In the genomic region with DNA sequence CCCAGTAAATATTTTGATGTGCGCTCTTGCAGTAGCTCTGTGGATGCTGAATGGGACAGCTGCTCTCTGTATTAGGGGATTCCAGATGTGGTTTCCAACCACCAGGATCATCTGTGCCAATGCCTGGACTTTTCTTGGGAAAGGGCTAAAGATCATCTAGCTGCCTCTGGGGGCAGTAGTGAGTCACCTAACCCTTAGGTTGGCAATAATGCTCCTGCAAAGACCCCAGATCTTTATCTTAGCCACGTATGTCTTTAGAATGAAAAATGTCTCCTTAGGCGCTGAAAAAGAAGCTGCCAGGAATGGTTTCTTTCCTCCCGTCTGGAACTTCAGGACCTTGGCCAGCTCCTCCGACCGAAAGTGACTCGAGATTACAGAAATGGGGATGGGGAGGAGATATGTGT, we compare ENCODE assay signal across 9 mouse cellular contexts. TPM values are rescaled to one million over a fixed set of nuclear protein-coding genes. Genes with fewer than 3 reads are reported as not detected.
DNase-seq lines count a peak whose midpoint lies in the region; ATAC-seq lines count a peak whose summit lies in the region.
"Had no signal": no experiment of that assay in that cellular context is flagged by ENCODE, and none has a peak within 500 bp of the region (broad histone marks: within the 10 kb centered on the region; RNA-seq: fewer than 3 reads in every experiment).

No protein-coding gene starts in this region.

- H3K36me3 ChIP-seq in hindbrain, embryonic 14.5 days (replicated peaks; ENCODE audit: control insufficient read depth, insufficient read depth) = no peaks in the 10 kb centered on the region
- no peaks in the 10 kb centered on the region for H3K36me3 ChIP-seq in hindbrain, embryonic 13.5 days
- no peaks in the 10 kb centered on the region for H3K36me3 ChIP-seq in embryonic facial prominence, embryonic 10.5 days (replicated peaks)

- peaks cover 24% of the 10 kb centered on the region for H3K27me3 ChIP-seq in hindbrain, embryonic 14.5 days (ENCODE audit: control insufficient read depth, insufficient read depth, low read length)
- peaks cover 36% of the 10 kb centered on the region for H3K27me3 ChIP-seq in hindbrain, embryonic 13.5 days
- peaks cover 59% of the 10 kb centered on the region for H3K27me3 ChIP-seq in embryonic facial prominence, embryonic 10.5 days (replicated peaks; ENCODE audit: low read depth, poor library complexity, severe bottlenecking)

- no peak overlapping the region for H3K27ac ChIP-seq in hindbrain, embryonic 14.5 days
- no peak overlapping the region for H3K27ac ChIP-seq in hindbrain, embryonic 13.5 days
- no peak overlapping the region for H3K27ac ChIP-seq in embryonic facial prominence, embryonic 10.5 days (replicated peaks)
- H3K27ac ChIP-seq: liver, embryonic 14.5 days had no signal

- no peaks in the 10 kb centered on the region for H3K9me3 ChIP-seq in hindbrain, embryonic 14.5 days (ENCODE audit: control insufficient read depth, low read length)
- H3K9me3 ChIP-seq in hindbrain, embryonic 13.5 days = no peaks in the 10 kb centered on the region
- no peaks in the 10 kb centered on the region for H3K9me3 ChIP-seq in embryonic facial prominence, embryonic 10.5 days

- H3K9ac ChIP-seq in hindbrain, embryonic 14.5 days = no peak overlapping the region
- H3K9ac ChIP-seq in hindbrain, embryonic 13.5 days = no peak overlapping the region
- H3K9ac ChIP-seq: liver, embryonic 14.5 days had no signal

- H3K4me1 ChIP-seq in hindbrain, embryonic 14.5 days (replicated peaks; ENCODE audit: control insufficient read depth, insufficient read depth, low read length) = peaks cover 4% of the 10 kb centered on the region
- H3K4me1 ChIP-seq in hindbrain, embryonic 13.5 days (replicated peaks) = peaks cover 26% of the 10 kb centered on the region
- H3K4me1 ChIP-seq in embryonic facial prominence, embryonic 10.5 days = peaks cover 8% of the 10 kb centered on the region

- H3K4me3 ChIP-seq in hindbrain, embryonic 14.5 days (replicated peaks; ENCODE audit: low read length) = no peak overlapping the region
- H3K4me3 ChIP-seq in hindbrain, embryonic 13.5 days = no peak overlapping the region
- no peak overlapping the region for H3K4me3 ChIP-seq in embryonic facial prominence, embryonic 10.5 days

- ATAC-seq in hindbrain, embryonic 14.5 days (ENCODE audit: low FRiP score) = no peak
- ATAC-seq in hindbrain, embryonic 13.5 days (ENCODE audit: low FRiP score) = no peak
- ATAC-seq in megakaryocyte-erythroid progenitor cell, adult 5-6 weeks (replicated peaks; ENCODE audit: low FRiP score, low TSS enrichment, poor library complexity, severe bottlenecking) = no peak

- H3K4me2 ChIP-seq in hindbrain, embryonic 14.5 days (replicated peaks) = no peak overlapping the region
- H3K4me2 ChIP-seq in hindbrain, embryonic 13.5 days = no peak overlapping the region

- DNase-seq in hindbrain, embryonic 14.5 days (ENCODE audit: low spot score) = peak; percentile 64
- peak; percentile 15 for DNase-seq in urinary bladder, postnatal 25 days (ENCODE audit: low spot score)
- DNase-seq in urinary bladder, postnatal 36 days (ENCODE audit: low spot score in 2 of 2) = no peak
- peak; percentile 74 for DNase-seq in embryonic facial prominence, embryonic 10.5 days (ENCODE audit: low spot score)
- DNase-seq in yolk sac, embryonic 10.5 days (ENCODE audit: low spot score) = peak; percentile 13
- no peak for DNase-seq in right cerebral cortex, adult 2 months (ENCODE audit: low spot score in 2 of 2)

- WGBS in hindbrain, embryonic 14.5 days = 5% methylated on average over 7 of the region's 7 CpGs
- WGBS in hindbrain, embryonic 13.5 days = 9% methylated on average over 7 of the region's 7 CpGs
- WGBS in embryonic facial prominence, embryonic 10.5 days = 5% methylated on average over 7 of the region's 7 CpGs

RNA-seq across cellular contexts. Expression of gene CK137956, which starts 0.7 kb away (rescaled TPM):
- polyA plus RNA-seq in hindbrain, embryonic 14.5 days (2014; fragmentation: Nextera tagmentation; extraction: Ambion mirVana) = 0.75 and 2.1 TPM in 2 replicates
- 0.69 and 0.88 TPM in 2 replicates for polyA plus RNA-seq in hindbrain, embryonic 13.5 days (2015; fragmentation: Nextera tagmentation; extraction: Ambion mirVana)
- polyA plus RNA-seq in embryonic facial prominence, embryonic 10.5 days (2016; fragmentation: Nextera tagmentation; extraction: Ambion mirVana) = 0.26 and 0.39 TPM in 2 replicates
- not detected in 2 replicates for total RNA-seq in megakaryocyte-erythroid progenitor cell, adult 5-6 weeks (2014; fragmentation: Nextera tagmentation)
- not detected in 2 replicates for total RNA-seq in megakaryocyte-erythroid progenitor cell, adult 5-6 weeks (2017)
- polyA plus RNA-seq: liver, embryonic 14.5 days had no signal

RNA-seq across cellular contexts. Expression of gene Csmd2, which starts 17.6 kb away (rescaled TPM):
- polyA plus RNA-seq in hindbrain, embryonic 14.5 days (2014; fragmentation: Nextera tagmentation; extraction: Ambion mirVana) = 8.3 and 9.0 TPM in 2 replicates
- polyA plus RNA-seq in hindbrain, embryonic 13.5 days (2015; fragmentation: Nextera tagmentation; extraction: Ambion mirVana) = 8.6 TPM in 2 replicates
- polyA plus RNA-seq in embryonic facial prominence, embryonic 10.5 days (2016; fragmentation: Nextera tagmentation; extraction: Ambion mirVana) = 0.29 and 0.31 TPM in 2 replicates
- not detected in 2 replicates for total RNA-seq in megakaryocyte-erythroid progenitor cell, adult 5-6 weeks (2014; fragmentation: Nextera tagmentation)
- not detected in 2 replicates for total RNA-seq in megakaryocyte-erythroid progenitor cell, adult 5-6 weeks (2017)

Comparison
In these comparisons a context has a peak if more than half of its experiments do, and no peak if none do; other contexts are left out.
1. DNase-seq: peak in hindbrain, embryonic 14.5 days (single experiment), urinary bladder, postnatal 25 days (single experiment), embryonic facial prominence, embryonic 10.5 days (single experiment) and yolk sac, embryonic 10.5 days (single experiment); none in urinary bladder, postnatal 36 days (0 of 2) and right cerebral cortex, adult 2 months (0 of 2).